Mouse (Mus musculus) right cerebral cortex, postnatal 14 days (tissue): ENCODE results near the gene Rpl29.
A peak's percentile ranks its signal among the peaks of the same experiment; 100 is the strongest.

ENCODE experiments used
- DNase-seq: peaks from one replicate; pipeline ENCODE4 v3.0.0; 2022

The Rpl29 gene

GRCm38 (mm10) chr9:106473081-106473752 is 44.0 kb downstream of the Rpl29 start:
- DNase-seq: peak; percentile 7

GRCm38 (mm10) chr9:106473753-106474105 is 44.5 kb downstream of the Rpl29 start:
- no peak for DNase-seq

- peak; percentile 50 for DNase-seq
Measured at GRCm38 (mm10) chr9:106474456-106474855, 45.2 kb downstream of the Rpl29 start.

GRCm38 (mm10) chr9:106475046-106475445 is 45.8 kb downstream of the Rpl29 start:
- DNase-seq: no peak

- peak; percentile 7 for DNase-seq
Measured at GRCm38 (mm10) chr9:106475663-106476001, 46.4 kb downstream of the Rpl29 start, which contains the start of gene Rrp9. Gene Rrp9, plus strand, starts transcription at chr9:106475963.

- DNase-seq: peak; percentile 23
Measured at GRCm38 (mm10) chr9:106476002-106476923, 47.0 kb downstream of the Rpl29 start.

- DNase-seq: peak; percentile 98
Measured at GRCm38 (mm10) chr9:106476924-106477484, 47.8 kb downstream of the Rpl29 start, which contains the start of gene Parp3. Gene Parp3, minus strand, starts transcription at chr9:106476949.

GRCm38 (mm10) chr9:106477649-106478048 is 48.4 kb downstream of the Rpl29 start:
- DNase-seq: peak; percentile 2

GRCm38 (mm10) chr9:106478101-106478500 is 48.8 kb downstream of the Rpl29 start:
- DNase-seq: no peak

GRCm38 (mm10) chr9:106480541-106480940 is 51.3 kb downstream of the Rpl29 start:
- DNase-seq: no peak

GRCm38 (mm10) chr9:106481075-106481474 is 51.8 kb downstream of the Rpl29 start:
- DNase-seq: no peak
